Mouse (Mus musculus): ENCODE data around the gene Rpusd3.

Gene Rpusd3

DNA sequence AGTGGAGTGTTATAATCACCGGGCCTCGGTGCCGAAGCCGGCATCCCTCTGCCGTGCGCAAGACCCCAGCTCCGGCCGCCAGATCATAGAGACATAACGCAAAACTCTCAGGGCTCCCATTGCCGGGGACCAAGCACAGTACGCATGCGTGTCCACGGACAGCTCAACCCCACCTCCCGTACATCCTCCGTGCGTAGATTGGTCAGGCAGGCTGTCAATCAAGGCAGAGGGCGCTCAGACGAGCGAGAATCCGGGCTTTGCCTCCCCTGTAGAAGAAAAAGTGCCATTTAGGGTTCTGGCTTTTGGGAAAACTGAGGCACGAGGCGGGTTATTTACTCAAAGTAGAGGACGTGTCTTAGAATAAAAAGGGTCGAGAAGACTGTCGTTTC is at the start of gene Rpusd3:
Gene Rpusd3, minus strand, starts transcription at position 142 of the 389 bp plus-strand sequence.
- in situ Hi-C loops (cut with MboI): no loop called here

- in situ Hi-C loops (cut with MboI): no loop called here
These were observed 49.4 kb upstream of the Rpusd3 start for GRCm38 (mm10) chr6:113468512-113468911.

- in situ Hi-C loops (cut with MboI): no loop called here
These were observed 46.5 kb upstream of the Rpusd3 start for GRCm38 (mm10) chr6:113465602-113466001.

- in situ Hi-C loops (cut with MboI): no loop called here
These were observed 44.9 kb upstream of the Rpusd3 start for GRCm38 (mm10) chr6:113464040-113464439.

DNA sequence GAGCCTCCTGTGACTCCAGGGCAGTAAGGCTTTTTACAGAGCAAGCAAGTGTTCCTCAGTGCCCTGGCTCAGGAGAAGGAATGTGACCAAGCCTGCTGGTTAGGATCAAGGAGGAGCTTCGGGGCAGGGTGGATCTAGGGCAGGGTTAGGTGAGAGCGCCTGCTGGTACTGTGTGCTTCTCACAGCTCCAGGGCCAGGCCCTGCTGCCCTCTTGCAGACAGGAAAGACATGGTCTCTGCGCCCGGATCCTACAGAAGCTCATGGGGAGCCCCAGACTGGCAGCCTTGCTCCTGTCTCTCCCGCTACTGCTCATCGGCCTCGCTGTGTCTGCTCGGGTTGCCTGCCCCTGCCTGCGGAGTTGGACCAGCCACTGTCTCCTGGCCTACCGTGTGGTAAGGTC is 39.5 kb upstream of the Rpusd3 start:
- in situ Hi-C loops (cut with MboI): no loop called here

- in situ Hi-C loops (cut with MboI): no loop called here
These were observed 38.9 kb upstream of the Rpusd3 start, which contains the start of gene Il17re for GRCm38 (mm10) chr6:113457952-113458534. Gene Il17re (plus strand): TSS chr6:113458484.

- in situ Hi-C loops (cut with MboI): no loop called here
These were observed 35.9 kb upstream of the Rpusd3 start for GRCm38 (mm10) chr6:113455007-113455406.

GRCm38 (mm10) chr6:113451839-113452238 is 32.7 kb upstream of the Rpusd3 start:
- in situ Hi-C loops (cut with MboI): no loop called here

- in situ Hi-C loops (cut with MboI): no loop called here
These were observed 28.5 kb upstream of the Rpusd3 start for GRCm38 (mm10) chr6:113447639-113448038.

- in situ Hi-C loops (cut with MboI): no loop called here
These were observed 25.2 kb upstream of the Rpusd3 start for GRCm38 (mm10) chr6:113444207-113444965.

- in situ Hi-C loops (cut with MboI): no loop called here
These were observed 24.0 kb upstream of the Rpusd3 start for GRCm38 (mm10) chr6:113443091-113443490.

GRCm38 (mm10) chr6:113442442-113443090 is 23.4 kb upstream of the Rpusd3 start, which contains the start of gene Jagn1:
Gene Jagn1 (plus strand): TSS chr6:113442569.
- in situ Hi-C loops (cut with MboI): no loop called here

GRCm38 (mm10) chr6:113442087-113442441 is 22.9 kb upstream of the Rpusd3 start:
- in situ Hi-C loops (cut with MboI): no loop called here

DNA sequence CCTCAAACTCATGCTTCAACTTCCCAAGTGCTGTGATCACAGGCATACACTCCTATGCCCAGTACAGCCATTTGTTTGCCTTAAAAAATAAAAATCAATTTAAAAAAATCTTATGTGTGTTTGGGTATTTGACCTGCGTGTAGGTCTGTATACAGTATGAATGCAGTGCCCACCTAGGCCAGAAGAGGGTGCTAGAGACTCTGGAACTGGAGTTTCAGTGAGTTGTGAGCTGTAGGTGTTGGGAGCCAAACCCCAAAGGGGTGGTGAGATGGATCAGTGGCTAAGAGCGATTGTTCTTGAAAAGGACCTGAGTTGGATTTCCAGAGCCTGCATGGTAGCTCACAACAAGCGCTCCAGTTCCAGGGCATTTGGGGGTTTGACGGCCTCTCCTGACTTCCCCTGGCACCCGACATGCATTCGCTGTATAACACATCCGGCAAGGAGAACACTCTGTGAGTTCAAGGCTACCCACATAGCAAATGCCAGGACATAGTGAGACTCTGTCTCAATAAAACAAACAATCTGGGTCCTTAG is 22.1 kb upstream of the Rpusd3 start:
- in situ Hi-C loops (cut with MboI): no loop called here

DNA sequence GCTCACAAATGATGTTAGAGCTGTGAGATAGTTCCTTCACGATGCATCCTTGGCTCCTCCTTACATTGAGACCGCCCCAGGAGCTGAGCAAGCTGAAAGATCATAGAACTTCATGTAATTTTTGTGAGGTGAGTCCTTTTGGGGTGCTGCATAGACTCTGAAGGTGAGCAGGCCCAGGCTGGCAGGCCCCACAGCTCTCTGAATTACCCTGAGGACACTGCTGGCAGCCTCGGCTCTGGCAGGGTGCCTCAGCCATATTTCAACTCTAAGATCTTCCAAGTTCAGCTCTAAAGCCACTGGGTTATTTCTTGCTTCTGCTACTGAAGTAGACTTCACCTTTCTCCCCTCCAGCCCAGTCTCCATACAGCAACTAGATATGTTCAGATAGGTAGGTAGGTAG is 21.5 kb upstream of the Rpusd3 start:
- in situ Hi-C loops (cut with MboI): no loop called here

DNA sequence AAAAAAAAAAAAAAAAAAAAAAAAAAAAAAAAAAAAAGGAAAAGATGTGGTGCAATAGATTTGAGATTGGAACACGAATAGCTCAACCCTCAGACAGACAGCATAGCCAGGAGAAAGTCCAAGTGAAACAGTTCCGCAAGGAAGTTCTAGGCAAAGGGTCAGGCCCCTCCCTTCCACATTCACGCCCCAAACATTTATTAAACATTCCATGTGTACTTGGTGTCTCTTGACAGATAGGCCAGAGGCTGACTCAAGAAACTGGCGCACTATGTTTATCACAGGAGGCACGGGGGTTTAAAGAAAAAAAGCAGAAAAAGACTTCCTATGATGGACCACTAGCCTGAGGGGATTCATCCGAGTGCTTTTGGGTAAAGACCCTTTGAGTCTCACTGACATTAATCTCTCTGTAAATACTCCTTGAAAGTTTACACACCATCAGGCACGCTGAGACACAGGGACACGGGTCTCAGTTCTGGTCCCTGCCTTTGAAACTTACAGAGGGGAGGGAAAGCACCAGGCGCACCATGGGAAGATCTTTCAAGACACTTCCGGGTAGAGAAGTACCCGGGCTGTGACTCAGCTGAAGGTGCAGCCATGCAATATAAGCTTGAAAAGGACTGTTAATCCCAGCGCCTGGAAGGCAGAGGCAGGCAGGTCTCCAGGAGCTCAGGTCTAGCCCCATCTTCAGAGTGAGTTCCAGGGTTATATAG is 19.7 kb upstream of the Rpusd3 start:
- in situ Hi-C loops (cut with MboI): no loop called here

- in situ Hi-C loops (cut with MboI): no loop called here
These were observed 18.0 kb upstream of the Rpusd3 start for GRCm38 (mm10) chr6:113437135-113437534.

GRCm38 (mm10) chr6:113435664-113436205 is 16.6 kb upstream of the Rpusd3 start, which contains the start of gene Cidec:
Gene Cidec (minus strand): TSS chr6:113435760.
- in situ Hi-C loops (cut with MboI): no loop called here

DNA sequence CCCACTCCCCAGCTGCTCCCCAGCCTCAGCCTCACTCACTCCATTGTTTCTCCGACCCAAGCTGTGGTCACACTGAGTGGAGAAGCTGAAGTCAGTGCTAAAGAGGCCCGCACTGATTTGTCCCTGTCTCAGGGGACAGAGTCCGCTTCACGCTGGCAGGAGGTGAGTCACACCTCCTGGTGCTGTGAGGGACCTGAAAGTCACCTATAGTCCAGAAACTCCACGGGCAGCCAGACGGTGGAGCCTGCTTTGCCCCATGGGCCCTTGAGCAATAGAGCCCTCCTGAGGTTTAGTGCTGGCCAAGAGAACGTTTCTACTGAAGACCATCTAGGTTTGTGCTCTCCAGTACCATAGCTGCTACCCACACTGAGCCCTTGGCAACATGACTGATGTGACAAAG is 15.6 kb upstream of the Rpusd3 start:
- in situ Hi-C loops (cut with MboI): no loop called here

- in situ Hi-C loops (cut with MboI): no loop called here
These were observed 14.5 kb upstream of the Rpusd3 start for GRCm38 (mm10) chr6:113433661-113434060.

DNA sequence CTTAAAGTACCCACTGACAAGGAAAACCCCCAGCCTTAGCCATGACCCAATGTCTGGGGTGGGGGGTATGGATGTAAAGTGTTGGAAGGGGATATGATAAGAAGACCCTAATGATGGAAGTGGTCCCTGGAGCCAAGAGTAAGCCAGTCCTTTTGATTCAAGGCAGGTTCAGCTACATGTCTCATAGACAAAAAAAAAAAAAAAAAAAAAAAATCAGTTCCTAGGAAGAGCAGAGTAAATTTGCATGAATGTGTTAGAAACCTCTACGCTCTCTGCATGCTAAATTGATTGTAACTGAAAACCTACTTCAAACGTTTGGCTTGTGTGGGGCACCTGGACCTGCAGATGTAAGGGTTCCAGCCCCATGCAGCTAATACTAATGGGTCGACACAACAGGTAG is 12.7 kb upstream of the Rpusd3 start:
- in situ Hi-C loops (cut with MboI): no loop called here

DNA sequence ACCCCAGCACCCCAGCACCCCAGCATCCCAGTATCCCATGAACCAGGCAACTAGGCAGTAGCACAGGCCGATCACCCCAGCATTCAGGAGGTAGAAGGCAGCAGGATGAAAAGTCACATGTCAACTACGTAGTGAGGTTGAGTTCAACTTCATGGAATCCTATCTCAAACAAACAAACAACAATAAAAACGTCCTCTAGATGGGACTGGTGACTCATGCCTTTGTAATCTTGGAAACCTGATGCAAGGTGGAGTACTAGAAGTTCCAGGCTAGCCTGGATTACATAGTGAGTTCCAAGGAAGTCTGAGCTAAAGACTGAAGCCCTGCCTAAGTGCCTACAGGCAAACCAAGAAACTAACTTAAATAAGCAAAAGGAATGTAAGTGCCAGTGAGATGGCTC is 11.7 kb upstream of the Rpusd3 start:
- in situ Hi-C loops (cut with MboI): no loop called here
